Mouse (Mus musculus) spleen, adult 2 months (tissue): ENCODE results near the gene Acadsb.

Experiments used
- CTCF ChIP-seq: fragments of 200-500 bp; IDR thresholded peaks from 2 replicates; pipeline ENCODE4 v1.5.1; 2011; ENCODE audit warnings: mild to moderate bottlenecking, inconsistent platforms; ENCODE audit not compliant: insufficient read depth, insufficient read length, insufficient replicate concordance; ENCODE audit errors: extremely low read depth
- POLR2A ChIP-seq: fragments of 200-500 bp; IDR thresholded peaks from 2 replicates; pipeline ENCODE4 v1.6.1; 2011; ENCODE audit warnings: low read depth, low read length, inconsistent platforms

GRCm38 (mm10) chr7:131432244-131432643 lies 21.8 kb downstream of the Acadsb start:
- TF ChIP-seq CTCF (no peak), POLR2A (no peak)
